Mouse (Mus musculus) layer of hippocampus, adult 6 months (tissue): ENCODE data around the gene Tbc1d20. TPM values are rescaled to one million over a fixed set of nuclear protein-coding genes. Genes with fewer than 3 reads are reported as not detected.

Experiments
- long read RNA-seq, 2 experiments: library from polyadenylated mRNA; unstranded; transcript quantifications; one replicate each; pipeline ENCODE4 v2.0.0; 2019 to 2020
- polyA plus RNA-seq: library from polyadenylated mRNA; unstranded; fragments of <200 nt; fragmentation: Nextera tagmentation; gene quantifications from 2 replicates; pipeline ENCODE4 v1.2.3, GENCODE M21; 2021

Gene Tbc1d20
- 17.2 and 19.5 TPM in 2 replicates for polyA plus RNA-seq
- long read RNA-seq, experiment 1, transcript Tbc1d20-201 (8 exons, 3,386 nt): major isoform, 26 of 52 reads
- long read RNA-seq, experiment 1, partial matches to known transcripts: 19 of 52 reads
- long read RNA-seq, experiment 1, other reads (novel, unspliced or antisense): 7 of 52 reads
- long read RNA-seq, experiment 2, transcript Tbc1d20-201 (8 exons, 3,386 nt): major isoform, 150 of 186 reads
- long read RNA-seq, experiment 2, partial matches to known transcripts: 10 of 186 reads
- long read RNA-seq, experiment 2, other reads (novel, unspliced or antisense): 25 of 186 reads

GRCm38 (mm10) chr2:152293727-152294475, at the start of gene Tbc1d20:
Gene Tbc1d20 (plus strand): TSS chr2:152293828.

GRCm38 (mm10) chr2:152332101-152332825, 38.6 kb downstream of the Tbc1d20 start, which contains the start of gene Rbck1:
Gene Rbck1 (minus strand): TSS chr2:152332653.

GRCm38 (mm10) chr2:152343329-152344213, 49.9 kb downstream of the Tbc1d20 start, which contains the start of gene Trib3:
Gene Trib3 (minus strand): TSS chr2:152344032.

Other genes starting within 250 kb of the Tbc1d20 start
- 1.2 TPM in 2 replicates for gene Scrt2, start 212.3 kb upstream of the Tbc1d20 start, polyA plus RNA-seq
- gene Srxn1, start 188.3 kb upstream of the Tbc1d20 start, polyA plus RNA-seq: 20.7 and 25.6 TPM in 2 replicates
- gene Tcf15, start 150.3 kb upstream of the Tbc1d20 start, polyA plus RNA-seq: 0.30 and 0.87 TPM in 2 replicates
- 220 and 235 TPM in 2 replicates for gene Csnk2a1, start 67.0 kb upstream of the Tbc1d20 start, polyA plus RNA-seq
- 87.6 and 106 TPM in 2 replicates for gene Rbck1, start 38.8 kb downstream of the Tbc1d20 start, polyA plus RNA-seq
- 0.48 and 0.50 TPM in 2 replicates for gene Trib3, start 50.2 kb downstream of the Tbc1d20 start, polyA plus RNA-seq
- 100 and 142 TPM in 2 replicates for gene Nrsn2, start 82.8 kb downstream of the Tbc1d20 start, polyA plus RNA-seq
- 0.72 and 1.0 TPM in 2 replicates for gene Sox12, start 104.2 kb downstream of the Tbc1d20 start, polyA plus RNA-seq
- gene Zcchc3, start 121.2 kb downstream of the Tbc1d20 start, polyA plus RNA-seq: 7.0 and 8.2 TPM in 2 replicates
- gene 6820408C15Rik, start 121.8 kb downstream of the Tbc1d20 start, polyA plus RNA-seq: 3.3 and 5.2 TPM in 2 replicates
- gene Defb23, start 170.8 kb downstream of the Tbc1d20 start, polyA plus RNA-seq: not detected in 2 replicates
- gene Defb20, start 183.2 kb downstream of the Tbc1d20 start, polyA plus RNA-seq: not detected in 2 replicates
- gene Defb22, start 196.3 kb downstream of the Tbc1d20 start, polyA plus RNA-seq: not detected in 2 replicates
- gene Defb26, start 217.9 kb downstream of the Tbc1d20 start, polyA plus RNA-seq: not detected in 2 replicates
- not detected in 2 replicates for gene Defb28, start 224.4 kb downstream of the Tbc1d20 start, polyA plus RNA-seq
- gene Defb29, start 246.3 kb downstream of the Tbc1d20 start, polyA plus RNA-seq: not detected in 2 replicates